9 mouse cellular contexts compared by ENCODE assay signal in the genomic region with DNA sequence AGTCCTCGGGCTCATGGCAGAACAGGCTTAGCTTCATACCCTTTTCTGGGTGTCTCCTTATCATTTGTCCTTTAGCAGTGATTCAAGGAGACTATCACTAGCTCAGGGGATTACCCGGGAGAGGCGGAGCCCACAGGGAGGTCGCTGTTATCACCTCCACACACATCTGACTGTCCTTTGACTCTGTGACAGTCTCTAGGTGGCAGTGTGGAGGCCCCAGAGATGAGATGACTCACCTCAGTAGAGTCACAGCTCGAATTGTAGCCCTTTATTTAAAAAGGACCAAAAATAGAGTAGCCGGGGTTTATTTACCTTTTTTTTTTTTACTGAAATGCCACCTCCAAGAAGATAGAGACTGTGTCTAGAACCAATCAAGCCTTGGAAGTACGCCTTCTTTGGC. TPM values are rescaled to one million over a fixed set of nuclear protein-coding genes. Genes with fewer than 3 reads are reported as not detected.
A peak's percentile ranks its signal among the peaks of the same experiment; 100 is the strongest.
DNase-seq lines count a peak whose midpoint lies in the region; TF ChIP-seq lines count a peak whose summit lies in the region.
"Had no signal": no experiment of that assay in that cellular context is flagged by ENCODE, and none has a peak within 500 bp of the region (broad histone marks: within the 10 kb centered on the region; RNA-seq: fewer than 3 reads in every experiment).

No protein-coding gene starts in this region.

- no peak overlapping the region for H3K4me3 ChIP-seq in lung, adult 2 months (replicated peaks; ENCODE audit: extremely low read depth, low read depth, low read length)
- H3K4me3 ChIP-seq: limb, embryonic 12.5 days had no signal

- 0 out of 2 replicates have a peak, but pooled peaks have one; percentile 29 for TF ChIP-seq CTCF in lung, adult 2 months (IDR thresholded peaks at IDR 0.05; ENCODE audit: insufficient read depth, low read length)

- no peak for TF ChIP-seq POLR2A in lung, adult 2 months (IDR thresholded peaks at IDR 0.05; ENCODE audit: borderline replicate concordance, extremely low read depth, low read depth, low read length)

- WGBS in lung, adult 2 months: 33% methylated on average over 7 of the region's 7 CpGs

- peaks cover 4% of the 10 kb centered on the region; the same call in 1 of the 2 replicates for H3K4me1 ChIP-seq in lung, adult 2 months (ENCODE audit: control insufficient read depth, insufficient read depth, low read length)
- H3K4me1 ChIP-seq: limb, embryonic 12.5 days had no signal

- intact Hi-C loops in gastrocnemius, postnatal 14 days (cut with DNase I; ENCODE audit: low total_unique reads): loop anchor here (10.0 kb wide), 2 partner anchors 192 to 318 kb away; no protein-coding TSS in a partner anchor

- peak; percentile 59 to 83 for DNase-seq in adrenal gland, adult (ENCODE audit: inconsistent age in 2 of 2, low spot score in 1 of 2)
- DNase-seq in adrenal gland, postnatal 4 days (ENCODE audit: low spot score in 2 of 2): no peak
- DNase-seq in lung, adult 2 months: no peak
- DNase-seq in lung, postnatal 4 days: no peak
- peak; percentile 76 for DNase-seq in brain, adult 2 months (ENCODE audit: low read depth, low spot score)
- DNase-seq in naive thymus-derived CD4-positive, alpha-beta T cell, adult 2 months (ENCODE audit: low read depth): peak; percentile 69
- DNase-seq in gastrocnemius, postnatal 14 days: no peak
- no peak for DNase-seq in MN1 (ENCODE audit: low spot score)

RNA-seq across cellular contexts. Expression of a gene that starts 13.4 kb away (rescaled TPM):
- 1 to 10 TPM; 8.0 to 9.5 TPM for total RNA-seq in adrenal gland, postnatal 4 days (2021)
- polyA plus RNA-seq in lung, adult 2 months (2012; rRNA removed): 4.0 and 9.6 TPM in 2 replicates
- total RNA-seq in gastrocnemius, postnatal 14 days (2021): 1 to 10 TPM; 3.2 TPM

Comparison
In these comparisons a context has a peak if more than half of its experiments do, and no peak if none do; other contexts are left out.
1. DNase-seq: peak in adrenal gland, adult (2 of 2), brain, adult 2 months (single experiment) and naive thymus-derived CD4-positive, alpha-beta T cell, adult 2 months (single experiment); none in adrenal gland, postnatal 4 days (0 of 2), lung, adult 2 months (single experiment), lung, postnatal 4 days (0 of 2), gastrocnemius, postnatal 14 days (single experiment) and MN1 (single experiment).